In the genomic region with DNA sequence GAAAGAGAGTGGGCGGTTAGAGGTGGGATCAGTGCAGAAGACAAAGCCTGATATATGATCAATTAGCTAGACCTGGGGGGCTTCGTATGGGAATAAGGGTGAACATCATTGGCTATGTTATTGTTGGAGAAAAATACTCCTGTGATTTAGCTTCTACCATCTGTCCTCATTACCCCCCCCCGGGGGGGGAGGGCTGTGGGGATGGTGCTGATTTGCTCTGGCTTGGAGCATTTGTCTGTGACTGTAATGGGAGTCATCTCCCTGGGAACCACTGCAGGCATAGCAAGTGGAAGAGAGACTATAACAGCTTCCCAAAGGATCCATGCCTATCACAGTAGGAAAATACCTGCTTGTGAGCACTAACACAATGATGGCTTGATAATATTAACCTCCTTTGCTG, we compare ENCODE assay signal across 26 mouse cellular contexts.
DNase-seq lines count a peak whose midpoint lies in the region; ATAC-seq and TF ChIP-seq lines count a peak whose summit lies in the region.
"Had no signal": no experiment of that assay in that cellular context is flagged by ENCODE, and none has a peak within 500 bp of the region (broad histone marks: within the 10 kb centered on the region; RNA-seq: fewer than 3 reads in every experiment).

No protein-coding gene starts in this region.

- no peak for DNase-seq in embryonic facial prominence, embryonic 14.5 days (ENCODE audit: low spot score)
- DNase-seq in embryonic facial prominence, embryonic 10.5 days (ENCODE audit: low spot score) = no peak
- DNase-seq in midbrain, embryonic 11.5 days (ENCODE audit: low spot score, missing footprints) = peak; percentile 14
- DNase-seq in midbrain, postnatal 0 days (ENCODE audit: low spot score) = no peak
- DNase-seq: adrenal gland, adult 8-10 months; adrenal gland, postnatal 25 days; cerebellum, adult 11-12 months; cerebellum, adult 8-10 months; cerebellum, postnatal 10 days; cerebellum, postnatal 36 days; embryo, embryonic 11 days; gastrocnemius, postnatal 25 days; heart, adult 18-20 months; heart, postnatal 10 days; heart, postnatal 36 days had no signal

- H3K9me3 ChIP-seq in embryonic facial prominence, embryonic 14.5 days (ENCODE audit: control insufficient read depth, low read length) = no peaks in the 10 kb centered on the region
- H3K9me3 ChIP-seq in embryonic facial prominence, embryonic 10.5 days = no peaks in the 10 kb centered on the region
- H3K9me3 ChIP-seq in midbrain, embryonic 11.5 days (ENCODE audit: control insufficient read depth, low read length) = no peaks in the 10 kb centered on the region
- no peaks in the 10 kb centered on the region for H3K9me3 ChIP-seq in midbrain, postnatal 0 days (ENCODE audit: low read length)
- no peaks in the 10 kb centered on the region for H3K9me3 ChIP-seq in neural tube, embryonic 12.5 days
- no peaks in the 10 kb centered on the region for H3K9me3 ChIP-seq in neural tube, embryonic 15.5 days (replicated peaks)
- H3K9me3 ChIP-seq: forebrain, embryonic 12.5 days; forebrain, embryonic 15.5 days; heart, embryonic 12.5 days; heart, embryonic 15.5 days; hindbrain, embryonic 10.5 days had no signal

- H3K27ac ChIP-seq in embryonic facial prominence, embryonic 14.5 days (replicated peaks; ENCODE audit: low read depth, low read length) = no peak overlapping the region
- no peak overlapping the region for H3K27ac ChIP-seq in embryonic facial prominence, embryonic 10.5 days (replicated peaks)
- no peak overlapping the region for H3K27ac ChIP-seq in midbrain, embryonic 11.5 days (ENCODE audit: low read depth, low read length)
- no peak overlapping the region for H3K27ac ChIP-seq in midbrain, postnatal 0 days (ENCODE audit: low read depth, low read length)
- H3K27ac ChIP-seq in neural tube, embryonic 12.5 days = no peak overlapping the region
- no peak overlapping the region for H3K27ac ChIP-seq in neural tube, embryonic 15.5 days (replicated peaks)
- H3K27ac ChIP-seq: forebrain, embryonic 12.5 days; forebrain, embryonic 15.5 days; heart, embryonic 15.5 days; hindbrain, postnatal 0 days had no signal

- peak; percentile 79; the same call in 1 of the 2 replicates for ATAC-seq in embryonic facial prominence, embryonic 14.5 days (ENCODE audit: low read depth)
- no peak for ATAC-seq in midbrain, embryonic 11.5 days (ENCODE audit: low FRiP score)
- ATAC-seq in midbrain, postnatal 0 days (ENCODE audit: low FRiP score) = no peak
- peak; percentile 58 for ATAC-seq in neural tube, embryonic 12.5 days (ENCODE audit: low FRiP score, low read depth)
- ATAC-seq in neural tube, embryonic 15.5 days (ENCODE audit: low FRiP score) = no peak
- ATAC-seq: activated CD4-positive, CD25-positive, alpha-beta regulatory T cell, adult 4 months; forebrain, embryonic 15.5 days; hindbrain, postnatal 0 days; inflammation-experienced regulatory T-cells, adult 6 months had no signal

- H3K27me3 ChIP-seq in embryonic facial prominence, embryonic 14.5 days (replicated peaks; ENCODE audit: control insufficient read depth, insufficient read depth, low read length) = no peaks in the 10 kb centered on the region
- no peaks in the 10 kb centered on the region for H3K27me3 ChIP-seq in embryonic facial prominence, embryonic 10.5 days (replicated peaks; ENCODE audit: low read depth, poor library complexity, severe bottlenecking)
- no peaks in the 10 kb centered on the region for H3K27me3 ChIP-seq in midbrain, embryonic 11.5 days (ENCODE audit: control insufficient read depth, insufficient read depth, low read length)
- no peaks in the 10 kb centered on the region for H3K27me3 ChIP-seq in midbrain, postnatal 0 days (ENCODE audit: insufficient read depth, low read length)
- no peaks in the 10 kb centered on the region for H3K27me3 ChIP-seq in neural tube, embryonic 12.5 days (replicated peaks)
- no peaks in the 10 kb centered on the region for H3K27me3 ChIP-seq in neural tube, embryonic 15.5 days (replicated peaks)
- H3K27me3 ChIP-seq: forebrain, embryonic 12.5 days; forebrain, embryonic 15.5 days; heart, embryonic 12.5 days; heart, embryonic 15.5 days had no signal

- 86% methylated on average over 3 of the region's 3 CpGs for WGBS in embryonic facial prominence, embryonic 14.5 days
- 86% methylated on average over 3 of the region's 3 CpGs for WGBS in embryonic facial prominence, embryonic 10.5 days
- 80% methylated on average over 3 of the region's 3 CpGs for WGBS in midbrain, embryonic 11.5 days
- 89% methylated on average over 3 of the region's 3 CpGs for WGBS in midbrain, postnatal 0 days
- 74% methylated on average over 3 of the region's 3 CpGs for WGBS in neural tube, embryonic 12.5 days
- 68% methylated on average over 3 of the region's 3 CpGs for WGBS in neural tube, embryonic 15.5 days

- H3K9ac ChIP-seq in embryonic facial prominence, embryonic 14.5 days (ENCODE audit: low read depth, low read length) = no peak overlapping the region
- H3K9ac ChIP-seq in midbrain, embryonic 11.5 days (ENCODE audit: low read length) = no peak overlapping the region
- no peak overlapping the region for H3K9ac ChIP-seq in midbrain, postnatal 0 days (replicated peaks; ENCODE audit: low read length, poor library complexity, severe bottlenecking)
- H3K9ac ChIP-seq in neural tube, embryonic 12.5 days = no peak overlapping the region
- H3K9ac ChIP-seq in neural tube, embryonic 15.5 days (replicated peaks) = no peak overlapping the region
- H3K9ac ChIP-seq: forebrain, embryonic 12.5 days; forebrain, embryonic 15.5 days; heart, embryonic 12.5 days; heart, embryonic 15.5 days had no signal

- no peak overlapping the region for H3K4me2 ChIP-seq in embryonic facial prominence, embryonic 14.5 days (ENCODE audit: low read depth, low read length)
- no peak overlapping the region for H3K4me2 ChIP-seq in midbrain, embryonic 11.5 days
- H3K4me2 ChIP-seq in midbrain, postnatal 0 days (ENCODE audit: low read depth, low read length, poor library complexity, severe bottlenecking) = no peak overlapping the region
- H3K4me2 ChIP-seq in neural tube, embryonic 12.5 days (replicated peaks) = no peak overlapping the region
- H3K4me2 ChIP-seq in neural tube, embryonic 15.5 days = no peak overlapping the region
- H3K4me2 ChIP-seq: forebrain, embryonic 12.5 days; forebrain, embryonic 15.5 days; heart, embryonic 12.5 days; heart, embryonic 15.5 days had no signal

- H3K4me3 ChIP-seq in embryonic facial prominence, embryonic 14.5 days (ENCODE audit: low read depth, low read length) = no peak overlapping the region
- H3K4me3 ChIP-seq in embryonic facial prominence, embryonic 10.5 days = no peak overlapping the region
- no peak overlapping the region for H3K4me3 ChIP-seq in midbrain, embryonic 11.5 days (ENCODE audit: low read depth, low read length)
- H3K4me3 ChIP-seq in midbrain, postnatal 0 days (ENCODE audit: low read depth, low read length) = no peak overlapping the region
- H3K4me3 ChIP-seq in neural tube, embryonic 12.5 days = no peak overlapping the region
- H3K4me3 ChIP-seq in neural tube, embryonic 15.5 days (replicated peaks) = no peak overlapping the region
- H3K4me3 ChIP-seq: erythroblast, embryonic 14.5 days; forebrain, embryonic 12.5 days; forebrain, embryonic 15.5 days; heart, embryonic 12.5 days; heart, embryonic 15.5 days; hindbrain, embryonic 10.5 days had no signal

- TF ChIP-seq CTCF in midbrain, postnatal 0 days (IDR thresholded peaks at IDR 0.05) = no peak

- peaks cover 16% of the 10 kb centered on the region for H3K4me1 ChIP-seq in embryonic facial prominence, embryonic 14.5 days (ENCODE audit: control insufficient read depth, insufficient read depth, low read length)
- peaks cover 15% of the 10 kb centered on the region for H3K4me1 ChIP-seq in embryonic facial prominence, embryonic 10.5 days
- no peaks in the 10 kb centered on the region for H3K4me1 ChIP-seq in midbrain, embryonic 11.5 days (ENCODE audit: control insufficient read depth, insufficient read depth, low read length)
- H3K4me1 ChIP-seq in midbrain, postnatal 0 days (ENCODE audit: insufficient read depth, low read length) = no peaks in the 10 kb centered on the region
- no peaks in the 10 kb centered on the region; the same call in 1 of the 2 replicates for H3K4me1 ChIP-seq in neural tube, embryonic 12.5 days
- H3K4me1 ChIP-seq in neural tube, embryonic 15.5 days = 0 out of 2 replicates have a peak, but pooled peaks cover 4% of the 10 kb centered on the region

- H3K36me3 ChIP-seq in embryonic facial prominence, embryonic 14.5 days (ENCODE audit: control insufficient read depth, insufficient read depth, low read length) = no peaks in the 10 kb centered on the region
- H3K36me3 ChIP-seq in embryonic facial prominence, embryonic 10.5 days (replicated peaks) = no peaks in the 10 kb centered on the region
- H3K36me3 ChIP-seq in midbrain, embryonic 11.5 days (ENCODE audit: control insufficient read depth, insufficient read depth, low read length) = no peaks in the 10 kb centered on the region
- H3K36me3 ChIP-seq in midbrain, postnatal 0 days (ENCODE audit: insufficient read depth, low read length) = no peaks in the 10 kb centered on the region
- H3K36me3 ChIP-seq in neural tube, embryonic 12.5 days = no peaks in the 10 kb centered on the region
- no peaks in the 10 kb centered on the region for H3K36me3 ChIP-seq in neural tube, embryonic 15.5 days
- H3K36me3 ChIP-seq: forebrain, embryonic 12.5 days; forebrain, embryonic 15.5 days; heart, embryonic 12.5 days; heart, embryonic 15.5 days; hindbrain, embryonic 10.5 days had no signal

Comparison
In these comparisons a context has a peak if more than half of its experiments do, and no peak if none do; other contexts are left out.
1. ATAC-seq: peak in embryonic facial prominence, embryonic 14.5 days (single experiment) and neural tube, embryonic 12.5 days (single experiment); none in midbrain, embryonic 11.5 days (single experiment), midbrain, postnatal 0 days (single experiment) and neural tube, embryonic 15.5 days (single experiment).